In the genomic region with DNA sequence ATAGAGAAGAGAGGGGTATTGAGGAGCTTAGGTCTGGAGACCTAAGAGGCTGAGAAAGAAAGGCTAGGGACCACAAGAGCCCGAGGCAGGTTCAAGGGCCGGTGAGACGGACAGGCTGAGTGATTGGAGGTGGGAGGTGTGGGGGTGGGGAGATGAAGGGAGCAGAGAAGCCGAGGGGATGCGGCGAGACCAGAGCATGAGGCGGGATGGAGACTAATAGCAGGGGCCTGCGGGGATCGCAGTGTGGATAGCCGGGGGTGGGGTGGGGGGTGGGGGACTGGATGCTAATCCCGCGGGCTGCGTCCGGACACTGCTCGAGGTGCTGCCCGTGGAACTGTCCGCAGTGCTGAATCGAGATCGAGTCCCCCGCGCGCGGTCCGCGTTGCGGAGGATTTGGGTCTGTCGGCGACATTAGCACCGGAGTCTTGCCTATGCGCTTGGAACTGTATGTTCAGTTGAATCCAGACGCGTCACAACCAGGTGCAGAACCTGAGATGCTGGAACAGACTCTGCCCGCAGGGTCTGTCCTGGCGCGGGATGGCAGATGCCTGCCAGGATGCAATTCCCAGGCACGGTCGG, we compare ENCODE assay signal across 10 mouse cellular contexts. TPM values are rescaled to one million over a fixed set of nuclear protein-coding genes. Genes with fewer than 3 reads are reported as not detected.
DNase-seq lines count a peak whose midpoint lies in the region; ATAC-seq lines count a peak whose summit lies in the region.
"Had no signal": no experiment of that assay in that cellular context is flagged by ENCODE, and none has a peak within 500 bp of the region (broad histone marks: within the 10 kb centered on the region; RNA-seq: fewer than 3 reads in every experiment).

No protein-coding gene starts in this region.

- H3K4me1 ChIP-seq in embryonic facial prominence, embryonic 13.5 days, result peaks cover 17% of the 10 kb centered on the region

- peaks cover 83% of the 10 kb centered on the region for H3K27me3 ChIP-seq in embryonic facial prominence, embryonic 13.5 days

- H3K9ac ChIP-seq in embryonic facial prominence, embryonic 13.5 days, result no peak overlapping the region
- H3K9ac ChIP-seq: liver, embryonic 13.5 days had no signal

- peak; percentile 57 for DNase-seq in gastrocnemius, postnatal 10 days
- DNase-seq in gastrocnemius, adult 18-20 months (ENCODE audit: low spot score), result no peak
- DNase-seq in ES-CJ7 (ENCODE audit: low read depth, low spot score), result peak; percentile 53
- peak; percentile 12 for DNase-seq in induced T-regulatory cell, adult 2 months (ENCODE audit: low read depth)
- peak; percentile 43 to 50 for DNase-seq in lung, postnatal 4 days
- DNase-seq in right cerebral cortex, postnatal 4 days, result peak; percentile 54
- no peak for DNase-seq in frontal cortex, adult 2 months (ENCODE audit: extremely low spot score in 1 of 2, low spot score in 1 of 2)
- DNase-seq: liver, embryonic 13.5 days had no signal

- no peaks in the 10 kb centered on the region for H3K36me3 ChIP-seq in embryonic facial prominence, embryonic 13.5 days
- H3K36me3 ChIP-seq: liver, embryonic 13.5 days had no signal

- no peak overlapping the region for H3K27ac ChIP-seq in embryonic facial prominence, embryonic 13.5 days
- H3K27ac ChIP-seq: liver, embryonic 13.5 days had no signal

- ATAC-seq in embryonic facial prominence, embryonic 13.5 days (ENCODE audit: insufficient number of reproducible peaks, insufficient read depth, low FRiP score, low TSS enrichment, low read depth), result no peak

- peak overlapping the region; percentile 36; the same call in 1 of the 2 replicates for H3K4me3 ChIP-seq in embryonic facial prominence, embryonic 13.5 days

- under 1% methylated on average over 37 of the region's 37 CpGs for WGBS in embryonic facial prominence, embryonic 13.5 days

- H3K9me3 ChIP-seq in embryonic facial prominence, embryonic 13.5 days, result no peaks in the 10 kb centered on the region
- H3K9me3 ChIP-seq: liver, embryonic 13.5 days had no signal

- H3K4me2 ChIP-seq in embryonic facial prominence, embryonic 13.5 days, result peak overlapping the region; percentile 71

RNA-seq across cellular contexts. Expression of gene Epha10, which starts 1.5 kb away (rescaled TPM):
- total RNA-seq in gastrocnemius, postnatal 10 days (2021), result under 1 TPM; 0.05 TPM
- not detected for total RNA-seq in gastrocnemius, adult 18-20 months (2021)
- 0.08 and 0.11 TPM in 2 replicates for polyA plus RNA-seq in embryonic facial prominence, embryonic 13.5 days (2015; fragmentation: Nextera tagmentation; extraction: Ambion mirVana)
- polyA plus RNA-seq in frontal cortex, adult 2 months (2012; rRNA removed), result 49.8 and 50.9 TPM in 2 replicates
- polyA plus RNA-seq: C2C12; liver, embryonic 13.5 days had no signal

RNA-seq across cellular contexts. Expression of gene Maneal, which starts 20.3 kb away (rescaled TPM):
- under 1 TPM; 0.16 to 0.36 TPM for total RNA-seq in gastrocnemius, postnatal 10 days (2021)
- under 1 TPM; 0.23 to 0.52 TPM for total RNA-seq in gastrocnemius, adult 18-20 months (2021)
- polyA plus RNA-seq in embryonic facial prominence, embryonic 13.5 days (2015; fragmentation: Nextera tagmentation; extraction: Ambion mirVana), result 1.2 and 1.4 TPM in 2 replicates
- polyA plus RNA-seq in frontal cortex, adult 2 months (2012; rRNA removed), result 48.7 and 52.5 TPM in 2 replicates

RNA-seq across cellular contexts. Expression of gene 1110065P20Rik, which starts 31.2 kb away (rescaled TPM):
- total RNA-seq in gastrocnemius, postnatal 10 days (2021), result 10 to 100 TPM; 28.7 to 29.3 TPM
- total RNA-seq in gastrocnemius, adult 18-20 months (2021), result 10 to 100 TPM; 19.7 to 23.0 TPM
- polyA plus RNA-seq in embryonic facial prominence, embryonic 13.5 days (2015; fragmentation: Nextera tagmentation; extraction: Ambion mirVana), result 60.0 and 60.9 TPM in 2 replicates
- 91.4 and 98.1 TPM in 2 replicates for polyA plus RNA-seq in frontal cortex, adult 2 months (2012; rRNA removed)

RNA-seq across cellular contexts. Expression of gene Yrdc, which starts 31.8 kb away (rescaled TPM):
- total RNA-seq in gastrocnemius, postnatal 10 days (2021), result 10 to 100 TPM; 10.3 to 11.9 TPM
- 10 to 100 TPM; 10.4 to 11.9 TPM for total RNA-seq in gastrocnemius, adult 18-20 months (2021)
- polyA plus RNA-seq in embryonic facial prominence, embryonic 13.5 days (2015; fragmentation: Nextera tagmentation; extraction: Ambion mirVana), result 33.5 and 39.6 TPM in 2 replicates
- polyA plus RNA-seq in frontal cortex, adult 2 months (2012; rRNA removed), result 34.5 and 36.8 TPM in 2 replicates

RNA-seq across cellular contexts. Expression of gene 9930104L06Rik, which starts 54.6 kb away (rescaled TPM):
- 1 to 10 TPM; 7.9 to 9.2 TPM for total RNA-seq in gastrocnemius, postnatal 10 days (2021)
- total RNA-seq in gastrocnemius, adult 18-20 months (2021), result 1 to 10 TPM; 6.2 to 6.5 TPM
- polyA plus RNA-seq in embryonic facial prominence, embryonic 13.5 days (2015; fragmentation: Nextera tagmentation; extraction: Ambion mirVana), result 18.1 and 20.3 TPM in 2 replicates
- polyA plus RNA-seq in frontal cortex, adult 2 months (2012; rRNA removed), result 20.9 and 21.3 TPM in 2 replicates

Comparison
In these comparisons a context has a peak if more than half of its experiments do, and no peak if none do; other contexts are left out.
1. DNase-seq: peak in gastrocnemius, postnatal 10 days (single experiment), ES-CJ7 (single experiment), induced T-regulatory cell, adult 2 months (single experiment), lung, postnatal 4 days (2 of 2) and right cerebral cortex, postnatal 4 days (single experiment); none in gastrocnemius, adult 18-20 months (single experiment) and frontal cortex, adult 2 months (0 of 2).